Mouse (Mus musculus): Measurements from ENCODE around the gene Akr1e1. TPM values are rescaled to one million over a fixed set of nuclear protein-coding genes. Genes with fewer than 3 reads are reported as not detected.

The Akr1e1 gene
- polyA plus RNA-seq, 1 experiment from 2014 or later: 53.3 TPM

GRCm38 (mm10) chr13:4573871-4574270, 35.1 kb downstream of the Akr1e1 start, which contains the start of gene Akr1c21:
Gene Akr1c21, plus strand, starts transcription at chr13:4574075.
- Histone ChIP-seq H3K4me3 (ENCODE audit: low read length) (no peak within 1 kb of the TSS), H3K9ac (replicated peaks; ENCODE audit: low read length) (no peak within 1 kb of the TSS), H3K36me3 (ENCODE audit: insufficient read depth, low read length) (no peaks in the 10 kb centered on the region), H3K4me1 (ENCODE audit: insufficient read depth, low read length) (no peaks in the 10 kb centered on the region), H3K4me2 (replicated peaks; ENCODE audit: low read depth, low read length) (no peak within 1 kb of the TSS), H3K9me3 (ENCODE audit: low read length) (peaks cover 3% of the 10 kb centered on the region; the same call in 1 of the 2 replicates), H3K27me3 (ENCODE audit: insufficient read depth, low read length) (no peaks in the 10 kb centered on the region), H3K27ac (ENCODE audit: low read length) (no peak within 1 kb of the TSS)
- no peak for ATAC-seq (ENCODE audit: low FRiP score, low TSS enrichment)
- 51% methylated on average over 1 of the region's 1 CpGs for WGBS

- no peak overlapping the region for H3K4me3 ChIP-seq (ENCODE audit: low read length)
- no peak overlapping the region for H3K4me2 ChIP-seq (replicated peaks; ENCODE audit: low read depth, low read length)
- H3K27ac ChIP-seq (ENCODE audit: low read length): no peak overlapping the region
- H3K4me1 ChIP-seq (ENCODE audit: insufficient read depth, low read length): no peaks in the 10 kb centered on the region
- H3K9me3 ChIP-seq (ENCODE audit: low read length): 0 out of 2 replicates have a peak, but pooled peaks cover 3% of the 10 kb centered on the region
- H3K36me3 ChIP-seq (ENCODE audit: insufficient read depth, low read length): no peaks in the 10 kb centered on the region
- no peak overlapping the region for H3K9ac ChIP-seq (replicated peaks; ENCODE audit: low read length)
- no peak for ATAC-seq (ENCODE audit: low FRiP score, low TSS enrichment)
- no peaks in the 10 kb centered on the region for H3K27me3 ChIP-seq (ENCODE audit: insufficient read depth, low read length)
- 89% methylated on average over 2 of the region's 2 CpGs for WGBS
Measured at GRCm38 (mm10) chr13:4565996-4566395, 43.0 kb downstream of the Akr1e1 start.

- Histone ChIP-seq H3K4me2 (replicated peaks; ENCODE audit: low read depth, low read length) (no peak overlapping the region), H3K4me3 (ENCODE audit: low read length) (no peak overlapping the region), H3K27me3 (ENCODE audit: insufficient read depth, low read length) (no peaks in the 10 kb centered on the region), H3K27ac (ENCODE audit: low read length) (no peak overlapping the region), H3K36me3 (ENCODE audit: insufficient read depth, low read length) (no peaks in the 10 kb centered on the region), H3K9me3 (ENCODE audit: low read length) (no peaks in the 10 kb centered on the region), H3K9ac (replicated peaks; ENCODE audit: low read length) (no peak overlapping the region), H3K4me1 (ENCODE audit: insufficient read depth, low read length) (no peaks in the 10 kb centered on the region)
- ATAC-seq (ENCODE audit: low FRiP score, low TSS enrichment): no peak
Measured at GRCm38 (mm10) chr13:4560500-4560899, 48.5 kb downstream of the Akr1e1 start.

- H3K9ac ChIP-seq (replicated peaks; ENCODE audit: low read length): no peak overlapping the region
- H3K27ac ChIP-seq (ENCODE audit: low read length): no peak overlapping the region
- no peaks in the 10 kb centered on the region for H3K36me3 ChIP-seq (ENCODE audit: insufficient read depth, low read length)
- no peaks in the 10 kb centered on the region for H3K9me3 ChIP-seq (ENCODE audit: low read length)
- H3K4me3 ChIP-seq (ENCODE audit: low read length): no peak overlapping the region
- H3K4me1 ChIP-seq (ENCODE audit: insufficient read depth, low read length): no peaks in the 10 kb centered on the region
- no peaks in the 10 kb centered on the region for H3K27me3 ChIP-seq (ENCODE audit: insufficient read depth, low read length)
- H3K4me2 ChIP-seq (replicated peaks; ENCODE audit: low read depth, low read length): no peak overlapping the region
- ATAC-seq (ENCODE audit: low FRiP score, low TSS enrichment): no peak
- WGBS: 68% methylated on average over 1 of the region's 1 CpGs
Measured at GRCm38 (mm10) chr13:4559143-4559542, 49.8 kb downstream of the Akr1e1 start.

Other genes with a start within 250 kb of the Akr1e1 start
- gene Akr1c6, start 174.9 kb downstream of the Akr1e1 start, polyA plus RNA-seq (2015; fragmentation: Nextera tagmentation; extraction: Ambion mirVana): not detected in 2 replicates
- not detected in 2 replicates for gene Akr1c20, start 85.8 kb downstream of the Akr1e1 start, polyA plus RNA-seq (2015; fragmentation: Nextera tagmentation; extraction: Ambion mirVana)
- gene Akr1c21, start 35.1 kb downstream of the Akr1e1 start, polyA plus RNA-seq (2015; fragmentation: Nextera tagmentation; extraction: Ambion mirVana): 6.2 and 6.3 TPM in 2 replicates

Data from kidney, embryonic 16.5 days (tissue).